Mouse (Mus musculus) heart, embryonic 11.5 days (tissue): ENCODE results near the gene Efs. TPM values are rescaled to one million over a fixed set of nuclear protein-coding genes. Genes with fewer than 3 reads are reported as not detected.

Experiments
- ATAC-seq: fragments of 200-750 bp; cut with Nextera tagmentation; replicated peaks from 2 replicates; pipeline ENCODE4 v1.8.0; 2017; ENCODE audit warnings: moderate library complexity; ENCODE audit not compliant: insufficient number of reproducible peaks, low FRiP score, low TSS enrichment
- H3K27ac ChIP-seq: fragments of 300-500 bp; sonication (generic); 2 replicates; pipeline ENCODE4 v1.5.1; 2014; ENCODE audit warnings: mild to moderate bottlenecking, low read depth, low read length
- H3K27me3 ChIP-seq: fragments of 300-500 bp; sonication (generic); 2 replicates; pipeline ENCODE4 v1.6.1; 2014; ENCODE audit warnings: mild to moderate bottlenecking, low read length, mixed read lengths; ENCODE audit not compliant: control insufficient read depth, insufficient read depth
- H3K36me3 ChIP-seq: fragments of 300-500 bp; sonication (generic); 2 replicates; pipeline ENCODE4 v1.6.1; 2014; ENCODE audit warnings: mild to moderate bottlenecking, low read length, moderate library complexity, mixed read lengths; ENCODE audit not compliant: control insufficient read depth, insufficient read depth
- H3K4me1 ChIP-seq: fragments of 300-500 bp; sonication (generic); 2 replicates; pipeline ENCODE4 v1.6.1; 2014; ENCODE audit warnings: low read length; ENCODE audit not compliant: control insufficient read depth, insufficient read depth
- H3K4me2 ChIP-seq: fragments of 300-500 bp; sonication (generic); 2 replicates; pipeline ENCODE4 v1.6.1; 2014; ENCODE audit warnings: mild to moderate bottlenecking, moderate library complexity
- H3K4me3 ChIP-seq: fragments of 300-500 bp; sonication (generic); 2 replicates; pipeline ENCODE4 v1.5.1; 2014; ENCODE audit warnings: low read depth, low read length
- H3K9ac ChIP-seq: fragments of 300-500 bp; sonication (generic); 2 replicates; pipeline ENCODE4 v1.6.1; 2014; ENCODE audit warnings: mild to moderate bottlenecking, low read depth, low read length, moderate library complexity
- H3K9me3 ChIP-seq: fragments of 300-500 bp; sonication (generic); replicated peaks from 2 replicates; pipeline ENCODE4 v1.6.1; 2016; ENCODE audit warnings: low read length; ENCODE audit not compliant: control insufficient read depth
- WGBS: fragments of 180-500 bp; shearing (Covaris S2); extraction: QIAGEN DNeasy Blood & Tissue Kit; methylation state at CpG from one replicate; pipeline ENCODE4 v1.1.7; 2014; ENCODE audit not compliant: insufficient replicate concordance; 5-methylcytosine and 5-hydroxymethylcytosine counted together
- polyA plus RNA-seq: library from polyadenylated mRNA; unstranded; fragments of >200 nt; fragmentation: Nextera tagmentation; extraction: Ambion mirVana; gene quantifications from 2 replicates; pipeline ENCODE4 v1.2.1, GENCODE M21; 2014

Efs gene
- polyA plus RNA-seq, 1 experiment from 2014 or later, result 11.0 TPM

DNA sequence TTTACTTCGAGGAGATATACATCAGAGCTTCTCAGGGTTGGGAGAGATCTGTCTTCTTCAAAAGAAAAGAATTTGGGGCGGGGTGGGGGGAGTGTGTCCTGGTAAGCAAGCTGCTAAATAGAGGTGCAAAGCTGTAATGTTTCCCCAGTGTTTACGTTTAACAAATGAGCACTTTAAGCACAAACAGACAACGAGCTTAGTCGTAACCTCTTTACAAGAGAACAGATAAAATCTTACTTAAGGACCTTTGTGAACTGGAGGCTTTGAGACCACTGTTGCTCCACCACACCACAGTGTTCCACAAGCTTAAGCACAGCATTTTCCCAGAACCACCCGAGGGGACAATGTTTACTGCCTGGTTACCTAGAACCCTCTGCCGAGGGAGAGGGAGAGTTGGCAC, 1.4 kb upstream of the Efs start:
- no peaks in the 10 kb centered on the region for H3K36me3 ChIP-seq
- H3K4me1 ChIP-seq, result peaks cover 24% of the 10 kb centered on the region
- ATAC-seq, result no peak
- no peaks in the 10 kb centered on the region for H3K9me3 ChIP-seq
- WGBS, result 17% methylated on average over 7 of the region's 7 CpGs
- peak overlapping the region; percentile 94 for H3K4me2 ChIP-seq
- H3K27me3 ChIP-seq, result peaks cover 23% of the 10 kb centered on the region
- no peak overlapping the region for H3K9ac ChIP-seq
- H3K4me3 ChIP-seq, result peak overlapping the region; percentile 43
- peak overlapping the region; percentile 64 for H3K27ac ChIP-seq

DNA sequence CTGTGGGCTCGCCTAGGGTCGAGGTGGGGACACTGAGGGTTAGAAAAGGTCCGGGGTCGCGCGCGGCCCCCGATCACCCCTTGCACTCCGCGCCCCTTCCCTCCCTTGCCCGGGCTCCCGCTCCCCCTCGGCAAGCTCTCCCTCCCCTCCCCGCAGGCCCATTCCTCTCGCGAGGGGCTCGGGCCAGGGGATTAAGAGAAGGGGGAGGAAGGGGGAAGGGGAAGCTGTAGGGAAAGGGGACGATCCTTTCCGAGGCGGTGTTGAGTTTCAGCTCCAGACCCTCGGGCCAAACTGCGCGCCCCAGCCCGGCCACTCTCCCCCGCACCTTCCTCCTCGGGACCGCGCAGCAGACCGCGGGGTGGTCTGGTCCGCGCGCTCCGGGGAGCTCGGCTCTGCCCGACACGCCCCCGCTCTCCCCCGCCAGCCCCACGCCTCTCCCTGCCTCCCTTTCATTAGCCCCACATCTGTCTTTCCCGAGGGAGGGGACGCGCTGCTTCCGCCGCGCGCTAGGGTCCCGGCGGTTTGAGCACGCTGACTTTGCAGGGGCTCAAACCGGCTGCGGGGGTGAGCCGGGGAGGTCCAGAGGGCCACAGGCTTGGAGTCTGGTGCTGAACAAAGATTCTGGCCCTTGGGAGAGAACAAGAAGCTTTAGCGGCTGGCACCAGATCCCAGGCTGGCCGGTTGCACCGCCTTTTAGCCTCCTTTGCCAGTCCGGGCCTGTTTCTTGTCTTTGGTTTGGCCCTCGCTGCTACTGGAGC, 654 bp upstream of the Efs start:
- peaks cover 23% of the 10 kb centered on the region for H3K27me3 ChIP-seq

DNA sequence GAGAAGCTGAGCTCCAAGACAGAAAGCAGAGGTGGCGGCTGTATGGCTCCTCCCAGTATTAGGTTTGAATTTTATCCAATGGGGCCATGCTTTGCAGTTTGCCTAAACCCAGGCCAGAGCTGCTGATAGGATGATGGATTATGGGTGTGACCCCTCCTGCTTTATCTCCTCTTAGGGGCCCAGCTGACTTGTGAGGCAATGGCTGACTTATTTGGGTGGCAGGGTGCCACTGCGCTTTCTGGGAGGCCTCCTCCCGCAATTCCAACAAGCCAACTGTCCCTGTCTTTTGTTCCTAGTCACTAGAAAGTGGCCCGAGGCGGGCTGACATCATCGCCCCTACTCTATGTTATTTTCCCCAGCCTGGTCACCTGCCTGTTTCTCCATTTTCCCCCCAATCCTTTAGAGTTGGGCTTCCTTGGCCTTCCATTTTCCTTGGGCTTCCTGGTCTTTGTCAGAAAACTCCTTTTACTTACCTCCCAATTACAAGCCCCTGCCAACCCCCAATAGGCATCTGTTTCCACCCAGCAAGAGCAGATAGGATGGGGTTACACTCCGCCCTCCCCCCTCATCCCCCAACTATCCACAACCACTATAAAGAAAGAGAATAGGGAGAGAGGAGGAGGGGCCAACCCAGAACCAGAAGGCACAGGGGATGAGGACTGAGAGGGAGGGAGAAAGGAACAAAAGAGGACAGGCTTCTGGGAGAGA, 1.1 kb downstream of the Efs start:
- peaks cover 24% of the 10 kb centered on the region for H3K4me1 ChIP-seq
- peaks cover 5% of the 10 kb centered on the region for H3K36me3 ChIP-seq
- WGBS, result 14% methylated on average over 7 of the region's 7 CpGs
- H3K9me3 ChIP-seq, result peaks cover 8% of the 10 kb centered on the region
- peak overlapping the region; percentile 43 for H3K4me3 ChIP-seq
- peak; percentile 75; the same call in 1 of the 2 replicates for ATAC-seq
- H3K9ac ChIP-seq, result peak overlapping the region; percentile 66
- peak overlapping the region; percentile 94 for H3K4me2 ChIP-seq
- peaks cover 23% of the 10 kb centered on the region for H3K27me3 ChIP-seq
- peak overlapping the region; percentile 64 for H3K27ac ChIP-seq

More for the DNA sequence above, 654 bp upstream of the Efs start:
- WGBS, result 2% methylated on average over 45 of the region's 58 CpGs
- peak; percentile 50; the same call in 1 of the 2 replicates for ATAC-seq
- peak overlapping the region; percentile 66 for H3K9ac ChIP-seq
- no peaks in the 10 kb centered on the region; the same call in 1 of the 2 replicates for H3K36me3 ChIP-seq
- H3K4me2 ChIP-seq, result peak overlapping the region; percentile 94
- H3K9me3 ChIP-seq, result no peaks in the 10 kb centered on the region; the same call in 1 of the 2 replicates
- H3K4me1 ChIP-seq, result peaks cover 24% of the 10 kb centered on the region
- peak overlapping the region; percentile 43 for H3K4me3 ChIP-seq
- H3K27ac ChIP-seq, result peak overlapping the region; percentile 64

DNA sequence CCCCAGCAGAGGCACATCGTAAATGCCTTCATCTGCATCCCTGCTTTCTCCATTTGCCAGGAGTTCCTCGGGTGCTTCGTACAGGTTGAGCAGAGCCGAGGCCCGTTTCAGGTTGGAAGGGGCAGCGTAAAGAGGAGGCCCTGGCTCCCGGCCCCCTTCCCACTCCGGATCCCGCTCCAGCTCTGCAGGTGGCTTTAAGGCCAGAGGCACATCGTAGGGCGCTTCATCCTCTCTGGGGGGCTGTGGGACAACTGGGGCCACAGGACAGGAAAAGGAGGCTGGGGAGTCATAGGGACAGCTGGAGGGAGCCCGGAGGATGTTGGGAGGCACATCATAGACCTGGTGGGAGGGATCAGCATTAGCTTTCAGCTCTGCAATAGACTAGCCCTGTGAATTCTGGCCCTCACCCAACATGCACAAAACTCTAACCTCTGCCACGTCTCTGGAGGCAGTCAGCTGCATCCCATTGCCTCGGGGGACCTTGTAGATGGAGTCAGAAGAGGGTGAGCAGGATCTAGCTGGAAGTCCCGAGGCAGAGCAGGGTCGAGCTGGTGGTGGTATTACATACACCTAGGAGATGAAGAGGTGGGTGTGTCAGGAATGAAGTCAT, 5.7 kb downstream of the Efs start:
- H3K27me3 ChIP-seq, result peaks cover 3% of the 10 kb centered on the region; the same call in 1 of the 2 replicates
- ATAC-seq, result no peak
- peaks cover 15% of the 10 kb centered on the region for H3K4me1 ChIP-seq
- H3K9ac ChIP-seq, result no peak overlapping the region
- no peak overlapping the region for H3K4me3 ChIP-seq
- H3K4me2 ChIP-seq, result no peak overlapping the region
- no peak overlapping the region for H3K27ac ChIP-seq
- 90% methylated on average over 16 of the region's 16 CpGs for WGBS
- H3K9me3 ChIP-seq, result peaks cover 8% of the 10 kb centered on the region
- peaks cover 11% of the 10 kb centered on the region for H3K36me3 ChIP-seq

DNA sequence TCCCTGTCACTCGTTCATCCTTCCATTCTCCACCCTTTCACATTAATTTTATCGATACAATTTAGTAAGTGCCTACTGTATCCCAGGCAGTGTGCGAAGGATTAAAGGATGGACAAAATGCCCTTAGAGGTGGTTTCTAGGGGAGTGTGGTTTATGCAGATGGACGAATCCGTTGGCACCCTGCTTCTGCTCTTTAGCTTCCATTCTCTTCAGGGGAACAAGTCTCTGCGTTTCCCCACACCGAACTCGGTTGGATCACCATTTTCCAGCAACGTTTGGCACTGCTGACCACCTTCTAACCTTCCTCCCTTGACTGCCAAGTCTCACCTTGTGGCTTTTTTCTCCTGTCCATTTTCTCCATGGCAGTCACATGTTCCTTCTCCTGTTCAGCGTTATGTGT, 12.6 kb downstream of the Efs start:
- no peaks in the 10 kb centered on the region; the same call in 1 of the 2 replicates for H3K36me3 ChIP-seq
- peak overlapping the region; percentile 95 for H3K4me2 ChIP-seq
- H3K27me3 ChIP-seq, result no peaks in the 10 kb centered on the region
- H3K9me3 ChIP-seq, result no peaks in the 10 kb centered on the region
- peak overlapping the region; percentile 72 for H3K4me3 ChIP-seq
- peak overlapping the region; percentile 82; the same call in 1 of the 2 replicates for H3K9ac ChIP-seq
- H3K27ac ChIP-seq, result no peak overlapping the region
- WGBS, result 18% methylated on average over 10 of the region's 10 CpGs
- no peak for ATAC-seq
- H3K4me1 ChIP-seq, result peaks cover 13% of the 10 kb centered on the region

DNA sequence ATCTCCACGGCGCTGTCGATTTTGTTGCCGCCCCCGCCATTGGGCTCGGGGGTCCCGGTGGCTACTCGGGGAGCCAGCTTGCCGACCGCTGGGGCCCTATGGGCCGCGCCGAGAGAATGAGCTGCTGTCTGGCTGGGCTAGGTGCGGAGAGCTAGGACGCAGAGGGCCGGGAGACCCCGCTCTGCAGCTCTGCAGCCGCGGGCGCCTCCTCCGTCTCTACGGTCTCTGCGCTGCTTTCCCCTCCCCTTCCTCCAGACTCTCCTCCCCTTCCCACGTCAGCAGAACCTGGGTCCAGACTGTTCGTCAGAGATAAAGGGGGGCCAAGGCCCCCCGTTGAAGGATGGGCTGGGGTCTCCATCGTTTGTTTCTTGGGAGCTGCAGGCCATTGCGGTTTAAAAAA, 13.0 kb downstream of the Efs start, which contains the start of gene Slc22a17:
Gene Slc22a17, minus strand, starts transcription at position 247 of the 400 bp plus-strand sequence.
- H3K4me3 ChIP-seq, result peak within 1 kb of the TSS; percentile 72
- 0 out of 2 replicates have a peak, but pooled peaks cover 1% of the 10 kb centered on the region for H3K36me3 ChIP-seq
- peak within 1 kb of the TSS; percentile 95 for H3K4me2 ChIP-seq
- no peaks in the 10 kb centered on the region for H3K9me3 ChIP-seq
- ATAC-seq, result peak; percentile 66
- WGBS, result 1% methylated on average over 22 of the region's 28 CpGs
- peaks cover 13% of the 10 kb centered on the region for H3K4me1 ChIP-seq
- H3K9ac ChIP-seq, result peak within 1 kb of the TSS; percentile 82
- 0 out of 2 replicates have a peak, but pooled peaks cover 1% of the 10 kb centered on the region for H3K27me3 ChIP-seq
- no peak within 1 kb of the TSS for H3K27ac ChIP-seq

DNA sequence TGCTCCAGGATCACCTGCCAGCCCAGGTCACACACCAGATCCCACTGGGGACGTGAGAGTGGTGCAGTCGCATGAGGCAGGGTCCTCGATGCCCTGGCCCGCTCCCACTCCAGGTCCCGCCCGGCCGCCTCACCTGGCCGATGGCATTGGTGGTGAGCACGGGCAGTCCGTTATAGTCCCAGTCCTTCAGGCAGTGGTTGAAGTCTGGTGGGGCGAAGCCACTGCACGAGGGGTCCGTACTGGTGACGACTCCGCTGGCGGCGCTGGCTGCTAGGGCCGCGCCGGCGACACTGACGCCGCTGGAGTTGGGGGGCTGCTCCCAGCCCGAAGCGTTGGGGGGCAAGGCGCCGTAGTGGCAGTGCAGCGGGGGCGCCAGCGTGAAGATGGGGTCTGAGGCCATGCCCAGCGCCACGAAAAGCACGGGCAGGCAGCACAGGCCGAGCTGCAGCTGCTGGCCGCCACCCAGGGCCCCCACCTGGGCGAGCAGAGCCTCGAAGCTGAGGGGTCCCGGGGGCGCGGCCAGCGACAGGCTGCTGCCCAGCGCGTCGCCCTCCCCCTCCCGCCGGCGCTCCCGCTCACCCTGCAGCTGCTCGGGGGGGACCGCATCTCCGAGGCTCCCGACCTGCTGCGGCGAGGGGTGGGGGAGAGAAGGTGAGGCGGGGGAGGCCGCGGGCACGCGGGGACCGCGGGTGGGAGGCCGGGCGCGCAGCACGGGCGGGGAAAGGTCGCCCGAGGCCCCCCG, 13.6 kb downstream of the Efs start:
- Histone ChIP-seq H3K27ac (no peak overlapping the region), H3K4me1 (peaks cover 13% of the 10 kb centered on the region), H3K9ac (peak overlapping the region; percentile 82), H3K27me3 (0 out of 2 replicates have a peak, but pooled peaks cover 2% of the 10 kb centered on the region), H3K4me3 (peak overlapping the region; percentile 72), H3K4me2 (peak overlapping the region; percentile 95), H3K9me3 (no peaks in the 10 kb centered on the region), H3K36me3 (peaks cover 7% of the 10 kb centered on the region)
- ATAC-seq, result peak; percentile 39
- 3% methylated on average over 50 of the region's 69 CpGs for WGBS

DNA sequence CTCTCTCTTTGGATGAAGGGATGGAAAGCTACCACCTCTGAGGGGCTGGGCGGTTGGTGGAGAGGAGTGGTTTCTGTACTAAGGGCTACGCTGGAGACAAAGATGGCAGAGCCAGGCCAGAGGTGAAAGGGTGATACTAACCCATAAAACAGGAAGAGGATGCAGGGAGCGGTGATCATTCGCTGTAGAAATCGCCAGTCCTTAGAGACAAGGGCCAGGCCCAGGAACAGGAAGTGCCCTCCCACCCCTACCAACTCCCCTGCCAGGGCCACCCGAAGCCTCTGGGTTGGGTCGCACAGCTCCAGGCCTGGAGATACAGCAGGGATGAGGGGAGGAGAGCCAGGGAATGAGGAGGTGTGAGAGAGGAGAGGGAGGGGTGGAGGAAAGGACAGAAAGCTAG, 17.2 kb downstream of the Efs start:
- no peak overlapping the region for H3K4me2 ChIP-seq
- WGBS, result 73% methylated on average over 7 of the region's 7 CpGs
- peaks cover 2% of the 10 kb centered on the region; the same call in 1 of the 2 replicates for H3K27me3 ChIP-seq
- H3K9ac ChIP-seq, result no peak overlapping the region
- H3K4me3 ChIP-seq, result no peak overlapping the region
- peaks cover 16% of the 10 kb centered on the region for H3K4me1 ChIP-seq
- H3K36me3 ChIP-seq, result peaks cover 12% of the 10 kb centered on the region
- ATAC-seq, result no peak
- no peak overlapping the region for H3K27ac ChIP-seq
- H3K9me3 ChIP-seq, result no peaks in the 10 kb centered on the region
